Mouse (Mus musculus): ENCODE measurements around the gene Timm10. TPM values are rescaled to one million over a fixed set of nuclear protein-coding genes. Genes with fewer than 3 reads are reported as not detected.
A peak's percentile ranks its signal among the peaks of the same experiment; 100 is the strongest.
"Not testable (repeated sequence)": the region's sequence is repeated elsewhere in the genome, so short reads cannot be mapped to it uniquely, and the experiment has no call there.

Timm10 gene
- polyA plus RNA-seq, 1 experiment from 2014 or later: 65.6 TPM

- H3K9ac ChIP-seq: peak within 1 kb of the TSS; percentile 73
- peaks cover 17% of the 10 kb centered on the region for H3K9me3 ChIP-seq (replicated peaks)
- peaks cover 7% of the 10 kb centered on the region; the same call in 1 of the 2 replicates for H3K36me3 ChIP-seq
- peak; percentile 89 for ATAC-seq (ENCODE audit: insufficient number of reproducible peaks, low FRiP score)
- H3K27me3 ChIP-seq (replicated peaks): no peaks in the 10 kb centered on the region
- H3K4me1 ChIP-seq (replicated peaks): 0 out of 2 replicates have a peak, but pooled peaks cover 4% of the 10 kb centered on the region
- H3K27ac ChIP-seq (ENCODE audit: poor library complexity, severe bottlenecking): peak within 1 kb of the TSS; percentile 80
- H3K4me2 ChIP-seq: peak within 1 kb of the TSS; percentile 98
- WGBS: under 1% methylated on average over 21 of the region's 21 CpGs
- peak within 1 kb of the TSS; percentile 63 for H3K4me3 ChIP-seq
Measured at GRCm38 (mm10) chr2:84798493-84798921, 28.3 kb upstream of the Timm10 start, which contains the start of gene Ube2l6. Gene Ube2l6, plus strand, starts transcription at chr2:84798828.

GRCm38 (mm10) chr2:84799041-84799561, 27.7 kb upstream of the Timm10 start:
- peak; percentile 58 for ATAC-seq (ENCODE audit: insufficient number of reproducible peaks, low FRiP score)
- under 1% methylated on average over 16 of the region's 16 CpGs for WGBS
- H3K4me3 ChIP-seq: peak overlapping the region; percentile 63
- peaks cover 13% of the 10 kb centered on the region; the same call in 1 of the 2 replicates for H3K36me3 ChIP-seq
- no peaks in the 10 kb centered on the region for H3K27me3 ChIP-seq (replicated peaks)
- H3K9ac ChIP-seq: peak overlapping the region; percentile 73
- 0 out of 2 replicates have a peak, but pooled peaks cover 4% of the 10 kb centered on the region for H3K4me1 ChIP-seq (replicated peaks)
- H3K9me3 ChIP-seq (replicated peaks): peaks cover 16% of the 10 kb centered on the region
- H3K27ac ChIP-seq (ENCODE audit: poor library complexity, severe bottlenecking): peak overlapping the region; percentile 80
- H3K4me2 ChIP-seq: peak overlapping the region; percentile 98

GRCm38 (mm10) chr2:84800304-84800703, 26.5 kb upstream of the Timm10 start:
- Histone ChIP-seq H3K27me3 (replicated peaks) (no peaks in the 10 kb centered on the region), H3K9me3 (replicated peaks) (peaks cover 5% of the 10 kb centered on the region), H3K9ac (no peak overlapping the region), H3K27ac (ENCODE audit: poor library complexity, severe bottlenecking) (no peak overlapping the region; the same call in 1 of the 2 replicates), H3K4me2 (peak overlapping the region; percentile 98; the same call in 1 of the 2 replicates), H3K4me3 (peak overlapping the region; percentile 63), H3K36me3 (peaks cover 23% of the 10 kb centered on the region), H3K4me1 (replicated peaks) (0 out of 2 replicates have a peak, but pooled peaks cover 4% of the 10 kb centered on the region)
- ATAC-seq (ENCODE audit: insufficient number of reproducible peaks, low FRiP score): no peak
- 48% methylated on average over 4 of the region's 4 CpGs for WGBS

DNA sequence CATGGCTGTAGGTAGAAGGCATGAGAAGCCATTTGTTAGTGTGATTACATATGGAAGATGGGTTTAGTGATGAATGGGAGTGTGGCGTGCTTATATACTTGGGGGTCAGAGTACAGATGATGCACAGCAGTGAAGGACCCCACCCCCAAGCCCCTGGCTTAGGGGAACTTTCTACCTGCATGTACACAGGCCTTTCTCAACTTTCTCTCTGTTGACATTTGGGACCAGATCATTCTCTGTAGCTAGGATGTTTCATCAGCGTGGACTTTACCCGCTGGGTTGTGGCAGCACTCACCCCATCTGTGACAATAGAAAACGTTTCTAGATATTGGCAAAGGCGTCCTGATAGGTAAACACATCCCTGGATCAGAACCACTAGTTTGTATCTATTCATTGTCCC, 25.6 kb upstream of the Timm10 start:
- WGBS: 79% methylated on average over 5 of the region's 5 CpGs

DNA sequence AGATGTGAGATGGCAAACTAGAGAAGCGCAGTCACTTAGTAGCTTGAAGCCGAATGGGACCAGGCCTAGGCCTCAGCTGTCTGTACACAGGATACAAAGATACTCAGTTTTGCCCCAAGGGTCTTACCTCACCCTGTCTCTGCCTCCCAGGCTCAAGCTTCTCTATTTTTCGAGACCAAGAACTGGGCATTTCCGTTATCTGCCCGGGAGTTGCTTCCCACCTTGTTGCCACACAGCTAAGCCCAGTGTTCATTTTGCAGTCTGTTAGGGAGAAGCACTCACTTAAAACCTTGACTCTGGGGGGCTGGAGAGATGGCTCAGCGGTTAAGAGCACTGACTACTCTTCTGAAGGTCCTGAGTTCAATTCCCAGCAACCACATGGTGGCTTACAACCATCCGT, 22.8 kb upstream of the Timm10 start:
- 91% methylated on average over 7 of the region's 7 CpGs for WGBS
- no peak overlapping the region for H3K27ac ChIP-seq (ENCODE audit: poor library complexity, severe bottlenecking)

More for the DNA sequence above, 25.6 kb upstream of the Timm10 start:
- not testable (repeated sequence) for H3K9ac ChIP-seq; H3K27ac ChIP-seq (ENCODE audit: poor library complexity, severe bottlenecking); ATAC-seq (ENCODE audit: insufficient number of reproducible peaks, low FRiP score); H3K4me2 ChIP-seq; H3K9me3 ChIP-seq (replicated peaks); H3K27me3 ChIP-seq (replicated peaks); H3K4me3 ChIP-seq; H3K4me1 ChIP-seq (replicated peaks)
- H3K36me3 ChIP-seq: peaks cover 29% of the 10 kb centered on the region

GRCm38 (mm10) chr2:84806546-84806945, 20.3 kb upstream of the Timm10 start:
- H3K9me3 ChIP-seq (replicated peaks): 0 out of 2 replicates have a peak, but pooled peaks cover 3% of the 10 kb centered on the region
- ATAC-seq (ENCODE audit: insufficient number of reproducible peaks, low FRiP score): no peak
- H3K27ac ChIP-seq (ENCODE audit: poor library complexity, severe bottlenecking): no peak overlapping the region
- no peak overlapping the region for H3K4me2 ChIP-seq
- peaks cover 17% of the 10 kb centered on the region for H3K4me1 ChIP-seq (replicated peaks)
- H3K36me3 ChIP-seq: peaks cover 50% of the 10 kb centered on the region
- 48% methylated on average over 5 of the region's 5 CpGs for WGBS
- no peak overlapping the region for H3K9ac ChIP-seq
- no peaks in the 10 kb centered on the region for H3K27me3 ChIP-seq (replicated peaks)
- H3K4me3 ChIP-seq: no peak overlapping the region

More for the DNA sequence above, 22.8 kb upstream of the Timm10 start:
- H3K9ac ChIP-seq: no peak overlapping the region
- no peak for ATAC-seq (ENCODE audit: insufficient number of reproducible peaks, low FRiP score)
- 0 out of 2 replicates have a peak, but pooled peaks cover 9% of the 10 kb centered on the region for H3K4me1 ChIP-seq (replicated peaks)
- 0 out of 2 replicates have a peak, but pooled peaks cover 3% of the 10 kb centered on the region for H3K9me3 ChIP-seq (replicated peaks)
- H3K4me3 ChIP-seq: no peak overlapping the region
- H3K4me2 ChIP-seq: no peak overlapping the region
- peaks cover 45% of the 10 kb centered on the region for H3K36me3 ChIP-seq
- no peaks in the 10 kb centered on the region for H3K27me3 ChIP-seq (replicated peaks)

- H3K4me2 ChIP-seq: no peak overlapping the region
- no peak overlapping the region for H3K27ac ChIP-seq (ENCODE audit: poor library complexity, severe bottlenecking)
- H3K9ac ChIP-seq: no peak overlapping the region
- peaks cover 34% of the 10 kb centered on the region for H3K36me3 ChIP-seq
- H3K9me3 ChIP-seq (replicated peaks): 0 out of 2 replicates have a peak, but pooled peaks cover 3% of the 10 kb centered on the region
- H3K4me1 ChIP-seq (replicated peaks): peaks cover 30% of the 10 kb centered on the region
- H3K27me3 ChIP-seq (replicated peaks): no peaks in the 10 kb centered on the region
- H3K4me3 ChIP-seq: no peak overlapping the region
- no peak for ATAC-seq (ENCODE audit: insufficient number of reproducible peaks, low FRiP score)
Measured at GRCm38 (mm10) chr2:84809330-84809729, 17.5 kb upstream of the Timm10 start.

DNA sequence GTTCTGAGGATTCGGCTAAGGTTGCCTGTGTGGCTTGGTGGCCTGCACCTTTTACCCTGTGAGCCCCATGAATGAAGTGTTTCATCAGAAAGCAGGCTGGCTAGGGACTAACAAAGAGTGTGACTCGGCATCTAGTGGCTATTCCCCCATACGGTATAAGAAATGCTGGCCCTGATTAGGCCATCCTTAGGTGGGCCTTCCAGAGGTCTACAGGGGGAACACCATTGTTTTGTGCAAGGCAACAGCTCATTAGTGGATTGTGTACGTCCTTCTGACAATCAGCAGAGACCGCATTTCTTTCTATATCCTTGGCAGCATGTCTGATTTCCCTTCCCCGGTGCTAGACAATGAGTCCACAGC, 16.3 kb upstream of the Timm10 start:
- Histone ChIP-seq H3K36me3 (peaks cover 26% of the 10 kb centered on the region), H3K9ac (0 out of 2 replicates have a peak overlapping the region, but pooled peaks have one; percentile 17), H3K4me2 (peak overlapping the region; percentile 62), H3K27me3 (replicated peaks) (no peaks in the 10 kb centered on the region), H3K4me3 (no peak overlapping the region), H3K27ac (ENCODE audit: poor library complexity, severe bottlenecking) (peak overlapping the region; percentile 66), H3K9me3 (replicated peaks) (0 out of 2 replicates have a peak, but pooled peaks cover 3% of the 10 kb centered on the region), H3K4me1 (replicated peaks) (peaks cover 30% of the 10 kb centered on the region)
- WGBS: 58% methylated on average over 6 of the region's 6 CpGs
- no peak for ATAC-seq (ENCODE audit: insufficient number of reproducible peaks, low FRiP score)

- H3K4me3 ChIP-seq: peak overlapping the region; percentile 32
Measured at GRCm38 (mm10) chr2:84810886-84811577, 15.8 kb upstream of the Timm10 start.

GRCm38 (mm10) chr2:84811880-84812279, 14.9 kb upstream of the Timm10 start:
- peak overlapping the region; percentile 84 for H3K27ac ChIP-seq (ENCODE audit: poor library complexity, severe bottlenecking)
- H3K36me3 ChIP-seq: peaks cover 20% of the 10 kb centered on the region
- ATAC-seq (ENCODE audit: insufficient number of reproducible peaks, low FRiP score): peak; percentile 90
- no peaks in the 10 kb centered on the region for H3K27me3 ChIP-seq (replicated peaks)
- H3K9me3 ChIP-seq (replicated peaks): 0 out of 2 replicates have a peak, but pooled peaks cover 3% of the 10 kb centered on the region
- no peak overlapping the region for H3K4me3 ChIP-seq
- no peak overlapping the region for H3K9ac ChIP-seq
- H3K4me2 ChIP-seq: peak overlapping the region; percentile 46
- peaks cover 25% of the 10 kb centered on the region for H3K4me1 ChIP-seq (replicated peaks)
- WGBS: 18% methylated on average over 7 of the region's 7 CpGs

More at GRCm38 (mm10) chr2:84810886-84811577, 15.8 kb upstream of the Timm10 start:
- peak overlapping the region; percentile 62 for H3K4me2 ChIP-seq
- peak overlapping the region; percentile 64 for H3K9ac ChIP-seq
- 0 out of 2 replicates have a peak, but pooled peaks cover 3% of the 10 kb centered on the region for H3K9me3 ChIP-seq (replicated peaks)
- H3K4me1 ChIP-seq (replicated peaks): peaks cover 29% of the 10 kb centered on the region
- H3K36me3 ChIP-seq: peaks cover 21% of the 10 kb centered on the region
- no peaks in the 10 kb centered on the region for H3K27me3 ChIP-seq (replicated peaks)
- peak overlapping the region; percentile 84 for H3K27ac ChIP-seq (ENCODE audit: poor library complexity, severe bottlenecking)
- ATAC-seq (ENCODE audit: insufficient number of reproducible peaks, low FRiP score): peak; percentile 53
- 20% methylated on average over 26 of the region's 26 CpGs for WGBS

DNA sequence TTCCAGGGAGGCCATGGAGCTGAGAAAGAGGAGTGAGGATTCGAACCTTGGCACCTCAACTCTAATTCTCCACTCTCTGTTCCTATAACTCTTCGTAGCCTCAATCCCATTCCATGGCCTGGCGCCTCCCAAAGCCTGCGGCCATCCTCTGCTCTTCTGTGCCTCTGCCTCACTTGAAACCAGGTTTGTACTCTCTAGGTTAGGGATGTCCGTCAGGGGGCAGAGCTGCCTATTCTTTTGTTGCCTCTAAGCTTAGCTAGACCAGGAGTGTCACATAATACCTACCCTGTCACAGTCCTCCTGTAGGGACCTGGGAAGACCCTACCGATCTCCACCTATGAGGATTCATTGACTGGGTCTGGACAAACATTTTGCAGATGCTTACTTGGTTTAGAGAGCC, 14.1 kb upstream of the Timm10 start:
- 79% methylated on average over 6 of the region's 6 CpGs for WGBS
- 0 out of 2 replicates have a peak, but pooled peaks have one; percentile 17 for ATAC-seq (ENCODE audit: insufficient number of reproducible peaks, low FRiP score)
- no peak overlapping the region for H3K4me2 ChIP-seq
- no peaks in the 10 kb centered on the region for H3K27me3 ChIP-seq (replicated peaks)
- H3K4me1 ChIP-seq (replicated peaks): peaks cover 25% of the 10 kb centered on the region
- H3K9ac ChIP-seq: no peak overlapping the region
- H3K9me3 ChIP-seq (replicated peaks): 0 out of 2 replicates have a peak, but pooled peaks cover 3% of the 10 kb centered on the region
- peak overlapping the region; percentile 84 for H3K27ac ChIP-seq (ENCODE audit: poor library complexity, severe bottlenecking)
- H3K4me3 ChIP-seq: no peak overlapping the region
- H3K36me3 ChIP-seq: peaks cover 17% of the 10 kb centered on the region
